Mouse (Mus musculus) heart, adult 18-20 months (tissue): ENCODE results near the gene Spata21. TPM values are rescaled to one million over a fixed set of nuclear protein-coding genes. Genes with fewer than 3 reads are reported as not detected.
A peak's percentile ranks its signal among the peaks of the same experiment; 100 is the strongest.
"Not testable (repeated sequence)": the region's sequence is repeated elsewhere in the genome, so short reads cannot be mapped to it uniquely, and the experiment has no call there.

Experiments used
- DNase-seq, 2 experiments: peaks; one replicate each; pipeline ENCODE4 v3.0.0; 2021 to 2022; ENCODE audit warnings: mixed read lengths in 1 of 2
- total RNA-seq, 2 experiments: library from RNA; stranded (reverse); gene quantifications; 2 replicates each; pipeline ENCODE4 v1.2.3; 2021

Spata21 gene
- total RNA-seq, 2 experiments from 2014 or later = not detected

DNA sequence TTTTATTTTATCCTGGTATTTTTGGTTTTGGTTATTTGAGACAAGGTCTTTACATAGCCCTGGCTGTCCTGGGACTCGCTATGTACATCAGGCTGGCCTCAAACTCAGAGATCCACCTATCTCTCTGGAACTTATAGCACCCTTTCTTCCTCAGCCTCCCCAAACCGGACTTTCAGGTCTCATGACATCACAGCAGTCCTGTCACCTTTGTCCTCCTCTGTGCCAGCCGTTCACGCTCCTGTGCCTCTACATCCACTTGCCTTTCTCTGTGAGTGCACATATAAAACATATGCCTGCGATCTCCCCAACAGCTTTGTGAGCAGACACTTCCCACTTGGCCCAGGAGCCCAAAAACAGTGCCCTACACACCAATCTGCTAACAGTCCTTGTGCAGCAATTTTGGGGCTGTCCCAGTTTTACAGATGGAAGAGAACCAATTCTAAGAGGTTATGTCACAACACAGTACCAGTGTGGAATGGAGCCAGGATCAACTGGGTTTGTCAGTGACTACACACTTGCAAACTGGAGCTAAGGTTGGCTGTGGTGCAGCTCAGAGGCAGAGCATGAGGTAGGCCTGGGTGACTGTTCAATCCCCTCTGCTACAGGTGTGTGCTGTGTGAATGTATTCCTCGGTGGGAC, 42.7 kb downstream of the Spata21 start:
- DNase-seq = no peak

DNA sequence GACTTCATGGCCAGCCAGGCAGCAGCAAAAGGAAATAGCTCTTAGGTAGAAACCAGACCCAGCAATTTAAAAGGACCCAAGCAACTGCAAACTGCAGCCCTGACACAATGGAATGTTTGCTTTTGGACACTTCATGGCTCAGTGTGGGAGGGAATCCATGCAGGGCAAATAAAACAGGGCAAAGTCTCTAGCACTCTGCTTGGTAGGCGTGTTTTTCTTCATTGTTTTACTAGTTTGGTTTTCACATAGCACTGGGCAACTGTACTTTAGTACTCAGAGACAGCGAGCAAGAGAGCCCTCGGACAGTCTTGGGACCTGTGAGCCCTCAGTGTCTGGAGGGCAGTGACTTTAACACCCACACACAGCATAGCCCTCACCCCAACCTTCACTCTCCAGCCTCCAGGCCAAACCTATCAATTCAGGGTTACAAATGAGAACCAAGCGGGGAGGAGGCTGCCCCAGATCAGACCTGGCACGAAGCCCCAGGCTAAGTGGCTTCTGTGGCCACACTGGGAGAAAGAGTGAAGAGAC, 43.5 kb downstream of the Spata21 start:
- DNase-seq = no peak

DNA sequence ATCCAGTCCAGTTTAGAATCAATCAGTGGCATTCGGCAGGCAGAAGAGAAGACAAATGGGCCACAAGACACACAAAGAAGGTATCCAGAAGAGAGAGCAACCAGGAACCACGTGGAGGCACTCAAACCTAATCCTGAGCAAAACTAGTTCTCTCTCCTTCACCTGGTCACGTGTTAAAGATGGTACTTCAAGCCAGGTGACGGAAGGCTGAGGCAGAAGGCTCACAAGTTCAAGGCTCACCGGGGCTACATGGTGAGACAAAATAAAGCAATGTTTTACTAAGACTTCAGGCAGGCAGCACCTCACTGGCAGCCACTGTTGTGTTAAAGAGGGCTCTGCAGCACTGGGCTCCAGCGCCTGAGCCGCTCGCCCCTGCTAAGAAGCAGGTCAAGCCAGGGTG, 44.1 kb downstream of the Spata21 start:
- DNase-seq = no peak

DNA sequence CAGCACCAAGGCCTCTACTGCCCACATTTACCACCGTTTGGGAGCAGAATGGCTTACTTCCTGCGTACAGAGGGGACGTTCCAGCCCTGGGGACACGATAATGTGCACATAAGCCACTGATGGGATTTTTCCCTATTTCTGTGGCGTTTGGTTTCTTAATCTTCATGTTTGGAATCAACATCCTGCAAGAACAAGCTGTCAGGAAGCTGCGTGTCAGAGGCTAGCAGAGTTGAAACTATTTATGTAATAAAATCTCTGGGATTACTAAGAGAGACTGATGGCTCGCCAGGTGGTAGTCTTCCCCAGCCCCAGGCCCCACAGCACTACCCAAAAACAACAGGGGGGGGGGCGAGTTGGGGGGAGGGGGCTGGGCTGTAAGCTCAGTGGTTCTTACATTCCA, 45.1 kb downstream of the Spata21 start:
- DNase-seq = no peak

GRCm38 (mm10) chr4:141134031-141134441, 45.9 kb downstream of the Spata21 start:
- no peak for DNase-seq

DNA sequence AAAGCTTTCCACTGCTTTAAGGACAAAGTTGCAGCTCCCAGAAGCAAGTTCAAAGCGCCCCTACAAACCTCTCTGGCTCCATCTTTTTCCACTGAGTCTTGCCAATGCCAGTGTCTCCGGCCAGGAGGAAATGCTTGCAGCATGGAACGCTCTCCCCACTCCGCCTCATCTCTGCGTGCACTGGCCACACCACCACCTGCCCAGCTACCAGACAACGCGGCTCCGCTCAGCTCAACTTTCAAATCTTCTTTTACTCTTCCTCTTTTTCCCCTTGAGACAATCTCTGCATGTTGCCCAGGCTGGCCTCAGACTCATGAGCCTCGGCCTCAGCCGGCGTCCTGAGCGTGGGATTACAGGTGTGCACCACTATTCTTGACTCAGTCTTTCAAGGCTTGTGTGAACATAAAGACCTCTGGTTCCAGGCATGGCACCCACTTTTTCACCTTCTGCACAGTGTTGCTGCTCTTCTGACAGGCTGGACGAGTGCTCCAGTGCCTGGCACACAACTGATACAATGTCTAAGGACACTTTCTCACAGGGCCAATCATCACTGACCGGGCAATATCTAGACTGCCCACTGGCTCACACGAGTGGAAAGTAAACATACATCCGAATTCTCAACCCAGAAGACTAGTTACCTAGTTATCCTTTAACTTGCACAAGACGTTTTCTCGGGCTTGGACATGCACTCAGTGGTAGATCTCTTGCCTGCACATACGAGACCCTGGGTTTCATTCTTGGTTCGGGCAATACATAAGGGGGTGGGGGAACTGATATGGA, 46.8 kb downstream of the Spata21 start:
- DNase-seq = peak; percentile 74 to 77

- DNase-seq = no peak
Measured at GRCm38 (mm10) chr4:141136126-141136525, 48.0 kb downstream of the Spata21 start.

DNA sequence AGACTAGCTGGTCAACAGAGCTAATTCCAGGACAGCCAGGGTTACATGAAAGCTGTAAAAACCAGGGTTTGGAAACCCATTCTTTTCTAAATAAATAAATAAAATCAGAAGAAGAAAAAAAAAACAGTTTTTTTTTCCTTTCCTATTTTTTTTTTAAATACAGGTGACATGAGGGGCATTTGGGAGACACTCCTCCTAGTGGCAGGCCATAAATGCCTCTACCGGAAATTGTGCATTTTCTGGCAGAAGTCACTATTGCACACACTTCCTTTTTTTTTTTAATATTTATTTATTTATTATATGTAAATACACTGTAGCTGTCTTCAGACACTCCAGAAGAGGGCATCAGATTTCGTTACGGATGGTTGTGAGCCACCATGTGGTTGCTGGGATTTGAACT, 49.6 kb downstream of the Spata21 start:
- not testable (repeated sequence) for DNase-seq

GRCm38 (mm10) chr4:141138425-141139115, 50.4 kb downstream of the Spata21 start:
- DNase-seq = peak; percentile 38 to 57

DNA sequence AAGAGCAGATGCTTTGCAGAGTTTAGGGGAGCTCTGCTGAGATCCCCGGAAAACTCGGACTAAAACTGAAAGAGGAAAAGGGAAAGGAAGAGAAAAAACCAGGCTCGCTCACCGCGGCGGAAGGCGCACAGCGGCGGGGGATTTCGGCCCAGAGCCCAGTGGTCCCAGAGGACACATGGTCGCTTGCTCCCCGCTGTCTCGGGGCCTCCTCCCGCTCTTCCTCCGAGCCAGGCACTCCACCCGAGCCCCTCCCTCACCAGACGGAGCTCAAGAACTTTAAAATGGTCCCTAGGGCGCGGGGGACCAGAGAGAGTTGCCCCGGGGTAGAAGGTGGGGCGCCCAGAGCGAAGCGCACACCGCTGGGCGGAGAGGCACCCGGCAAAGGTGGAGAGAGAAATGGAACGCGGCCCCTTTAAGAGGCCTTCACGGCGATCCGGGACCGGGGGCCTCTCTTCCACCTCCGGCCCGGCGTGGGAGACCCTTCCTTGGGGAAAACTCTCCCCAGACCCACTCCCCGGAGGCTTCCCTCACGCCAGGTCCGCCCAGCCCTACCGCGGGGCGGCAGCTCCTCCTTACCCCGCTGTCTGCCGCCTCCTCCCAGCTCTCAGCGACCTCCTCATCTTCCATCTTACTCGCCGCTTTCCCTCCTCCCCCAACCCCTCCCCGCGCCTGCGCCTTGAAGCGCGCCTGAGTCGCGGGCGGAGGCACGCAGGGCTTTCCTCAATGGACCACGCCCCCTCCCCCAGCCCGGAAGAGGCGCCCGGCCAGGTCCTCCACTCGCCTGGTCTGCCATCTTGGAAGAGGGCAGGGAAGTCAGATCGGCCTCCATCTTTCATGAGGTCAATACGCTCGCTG, 51.2 kb downstream of the Spata21 start, which contains the start of gene Szrd1:
Gene Szrd1 (minus strand): TSS at position 660 of the 855 bp plus-strand sequence.
- peak; percentile 99 for DNase-seq

GRCm38 (mm10) chr4:141140354-141140753, 52.2 kb downstream of the Spata21 start:
- DNase-seq = not testable (repeated sequence)

DNA sequence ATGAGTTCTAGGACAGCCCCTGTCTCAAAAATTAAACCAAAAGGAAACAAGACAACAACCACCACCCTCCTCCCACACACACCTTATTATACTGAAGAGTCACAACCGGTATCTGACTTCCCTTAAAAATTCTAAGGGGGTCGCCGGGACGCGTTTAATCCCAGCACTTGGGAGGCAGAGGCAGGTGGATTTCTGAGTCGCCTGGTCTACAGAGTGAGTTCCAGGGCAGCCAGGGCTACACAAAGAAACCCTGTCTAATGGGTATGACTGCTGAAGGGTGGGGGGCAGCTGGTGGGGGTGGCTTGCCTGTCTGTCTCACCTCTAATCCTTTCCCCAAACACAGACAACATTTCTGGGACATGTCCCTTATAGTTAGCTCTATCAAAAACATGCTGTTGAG, 52.8 kb downstream of the Spata21 start:
- DNase-seq = no peak

- peak; percentile 84 to 90 for DNase-seq
Measured at GRCm38 (mm10) chr4:141142285-141142811, 54.2 kb downstream of the Spata21 start.

GRCm38 (mm10) chr4:141145124-141145523, 57.0 kb downstream of the Spata21 start:
- DNase-seq = not testable (repeated sequence)

DNA sequence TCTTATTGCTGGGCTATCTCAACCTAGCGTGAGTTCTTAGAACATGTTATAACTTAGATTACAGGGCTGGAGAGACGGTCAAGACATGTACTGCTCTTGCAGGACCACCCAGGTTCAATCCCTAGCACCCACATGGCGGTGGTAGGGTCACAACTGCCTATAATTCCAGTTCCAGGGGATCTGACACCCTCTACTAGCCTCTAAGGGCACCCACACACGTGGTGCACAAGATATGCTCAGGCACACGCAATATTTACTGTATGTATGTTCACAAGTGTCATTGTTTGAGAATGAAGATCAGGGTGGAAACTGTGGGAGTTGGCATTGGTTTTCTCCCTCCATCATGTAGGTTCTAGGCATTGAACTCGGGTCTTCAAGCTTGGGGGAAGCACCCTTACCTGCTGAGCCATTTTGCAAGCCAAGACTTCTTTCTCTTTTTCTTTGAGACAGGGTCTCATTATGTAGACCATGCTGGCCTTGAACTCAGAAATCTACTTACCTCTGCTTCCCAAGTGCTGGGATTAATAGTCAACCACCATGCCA, 58.4 kb downstream of the Spata21 start:
- no peak for DNase-seq

DNA sequence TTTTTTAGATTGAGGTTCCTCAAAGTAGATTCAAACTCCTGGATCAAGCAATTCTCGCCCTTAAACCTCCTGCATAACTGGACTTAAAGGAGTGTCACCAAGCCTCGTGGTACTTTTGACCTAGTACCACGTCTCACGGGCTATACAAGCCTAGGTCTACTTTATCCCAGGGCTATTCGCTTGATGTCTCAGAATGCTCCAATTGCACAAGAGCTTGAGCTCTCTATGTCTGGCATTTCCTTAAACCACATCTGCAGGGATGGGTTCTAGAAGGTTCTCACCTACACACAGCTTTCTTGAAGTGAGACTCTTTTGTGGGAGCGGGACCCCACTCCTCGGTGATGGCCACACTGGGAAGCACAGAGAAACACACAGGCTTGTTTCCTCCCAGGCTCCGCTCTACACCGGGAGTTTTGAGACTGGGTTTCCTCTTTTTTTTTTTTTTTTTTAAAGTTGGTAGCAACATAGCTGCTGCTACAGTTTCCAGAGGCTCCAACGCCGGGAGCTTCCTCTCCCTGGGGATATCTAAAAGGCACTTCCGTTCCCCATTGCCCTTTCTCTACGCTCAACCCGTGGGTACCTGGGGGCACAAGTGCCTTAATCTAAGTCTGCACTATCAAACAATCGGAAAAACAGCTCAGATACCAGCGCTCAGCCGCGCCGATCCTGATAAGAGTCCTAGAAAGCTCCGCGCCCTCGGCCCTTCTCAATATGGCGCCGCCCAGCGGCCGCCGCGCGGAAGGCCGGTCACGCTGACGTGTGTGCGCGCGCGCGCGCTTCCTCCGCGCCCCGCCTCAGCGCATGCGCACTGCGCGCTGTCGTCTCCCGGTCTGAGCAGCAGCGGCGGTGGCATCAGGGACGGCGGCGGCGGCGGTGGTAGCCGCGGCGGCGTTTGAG, 59.2 kb downstream of the Spata21 start, which contains the start of gene Fbxo42:
Gene Fbxo42 (plus strand): TSS at position 802 of the 897 bp plus-strand sequence.
- DNase-seq = peak; percentile 95 to 97

DNA sequence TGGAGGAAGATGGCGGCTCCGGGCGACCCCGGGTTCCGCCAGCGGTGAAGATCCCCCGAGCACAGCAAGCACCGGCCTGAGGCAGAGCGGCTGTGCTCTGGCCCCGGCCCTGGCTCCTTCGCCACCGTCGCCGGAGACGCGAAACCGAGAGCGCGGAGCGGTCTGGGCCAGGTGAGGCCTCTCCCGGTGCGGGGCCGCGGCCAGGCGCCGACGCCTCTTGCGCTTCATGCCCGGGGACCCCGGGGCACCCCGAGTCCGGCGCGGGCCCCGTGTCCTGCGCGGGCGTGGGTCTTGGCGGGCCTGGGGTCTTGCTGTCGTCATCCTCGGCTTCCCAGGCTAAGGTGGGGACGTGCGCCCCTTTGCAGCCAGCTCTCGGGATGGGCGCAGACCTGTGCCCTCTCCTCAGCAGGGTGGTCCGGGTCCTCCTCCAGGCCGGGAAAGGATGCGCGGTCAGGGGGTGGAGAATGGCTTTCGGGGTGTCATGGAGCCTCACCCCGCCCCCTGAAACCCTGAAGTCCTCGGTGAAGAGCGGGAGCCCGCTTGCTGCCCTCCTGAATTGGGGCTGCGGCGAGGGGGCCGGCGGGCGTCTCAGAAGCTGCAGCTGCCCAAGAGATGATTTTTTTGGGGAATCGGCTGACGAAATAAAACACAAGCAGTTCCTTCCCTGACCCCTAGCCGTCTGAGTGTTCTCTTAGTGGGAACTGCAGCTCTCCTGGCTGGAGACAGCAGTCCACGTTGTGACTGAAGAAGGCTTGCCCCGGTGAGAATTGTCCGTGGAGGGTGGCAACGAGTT, 60.1 kb downstream of the Spata21 start:
- peak; percentile 48 to 59 for DNase-seq

DNA sequence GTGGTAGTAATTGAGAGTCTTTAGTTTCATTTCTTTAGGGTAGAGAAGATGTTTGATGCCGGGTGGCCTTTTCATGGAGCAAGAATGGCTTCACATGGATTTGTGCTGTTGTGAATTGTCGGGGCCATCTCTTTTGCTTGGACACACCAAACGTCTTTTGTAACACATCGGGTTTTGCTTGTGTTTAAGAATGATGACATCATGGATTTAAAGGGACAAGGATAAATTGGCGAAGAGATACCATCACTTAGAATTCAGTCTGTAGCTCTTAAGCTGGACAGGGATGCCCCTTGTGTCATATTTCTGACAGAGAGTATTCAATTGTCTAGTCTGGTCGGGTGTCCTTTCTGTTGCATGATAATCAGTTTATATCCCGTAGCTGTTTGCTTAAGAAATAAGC, 61.0 kb downstream of the Spata21 start:
- no peak for DNase-seq

DNA sequence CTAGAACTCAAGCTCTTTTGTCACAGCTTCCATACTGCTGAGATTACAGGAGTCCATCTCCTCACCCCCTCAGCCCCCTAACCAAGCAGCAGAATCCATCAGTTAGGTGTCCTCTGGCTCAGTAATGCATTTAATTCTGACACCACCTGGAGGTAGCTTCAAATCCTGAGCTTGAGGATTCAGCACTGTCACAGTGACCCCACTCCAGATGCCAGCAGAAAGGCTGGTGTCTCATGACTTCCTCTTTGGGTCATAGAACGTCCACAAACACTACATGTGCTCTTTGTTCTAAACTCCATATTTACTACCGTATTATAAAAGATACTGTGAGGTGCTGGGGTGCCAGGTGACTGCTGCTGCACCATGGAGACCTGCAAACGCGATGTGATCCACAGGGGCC, 69.4 kb downstream of the Spata21 start:
- DNase-seq = no peak
